Mouse (Mus musculus) CH12.LX (cell line): ENCODE results near the gene Pde8b.

ENCODE experiments used
- CTCF ChIP-seq, 2 experiments: IDR thresholded peaks in 1 of 2; conservative IDR thresholded peaks in 1 of 2; 2 replicates each; pipeline ENCODE4 v1.5.1; 2011 to 2012; ENCODE audit warnings: low read depth in 2 of 2, low read length in 2 of 2, improper control_type of control experiment in 1 of 2, inconsistent platforms in 1 of 2, mild to moderate bottlenecking in 1 of 2, moderate library complexity in 1 of 2
- MXI1 ChIP-seq: IDR thresholded peaks from 2 replicates; pipeline ENCODE4 v1.6.1; 2011; ENCODE audit warnings: mild to moderate bottlenecking, low read depth, low read length, improper control_type of control experiment

GRCm38 (mm10) chr13:95091546-95092445, 158.3 kb downstream of the Pde8b start:
- TF ChIP-seq CTCF (conservative IDR thresholded peaks at IDR 0.05 in 1 of 2, IDR thresholded peaks at IDR 0.05 in 1 of 2; ENCODE audit: low read depth in 2 of 2, low read length in 2 of 2) (peak; percentile 28 to 70; a peak in 2 of 4 replicates), MXI1 (no peak)
